Mouse (Mus musculus) kidney, embryonic 15.5 days (tissue): ENCODE measurements around the gene Trp73. TPM values are rescaled to one million over a fixed set of nuclear protein-coding genes. Genes with fewer than 3 reads are reported as not detected.

ENCODE experiments used
- ATAC-seq: fragments of 200-750 bp; cut with Nextera tagmentation; replicated peaks from 2 replicates; pipeline ENCODE4 v1.8.0; 2017; ENCODE audit warnings: moderate TSS enrichment; ENCODE audit not compliant: low FRiP score
- H3K27ac ChIP-seq: fragments of 300-500 bp; sonication (generic); 2 replicates; pipeline ENCODE4 v1.5.1; 2015; ENCODE audit warnings: mild to moderate bottlenecking, inconsistent platforms
- H3K27me3 ChIP-seq: fragments of 300-500 bp; sonication (generic); 2 replicates; pipeline ENCODE4 v1.6.1; 2015; ENCODE audit warnings: inconsistent platforms
- H3K36me3 ChIP-seq: fragments of 300-500 bp; sonication (generic); 2 replicates; pipeline ENCODE4 v1.6.1; 2015; ENCODE audit warnings: inconsistent platforms
- H3K4me1 ChIP-seq: fragments of 300-500 bp; sonication (generic); 2 replicates; pipeline ENCODE4 v1.6.1; 2015; ENCODE audit warnings: inconsistent platforms
- H3K4me2 ChIP-seq: fragments of 300-500 bp; sonication (generic); 2 replicates; pipeline ENCODE4 v1.6.1; 2015; ENCODE audit warnings: moderate library complexity, mild to moderate bottlenecking, inconsistent platforms
- H3K4me3 ChIP-seq: fragments of 300-500 bp; sonication (generic); replicated peaks from 2 replicates; pipeline ENCODE4 v1.5.1; 2015; ENCODE audit warnings: mild to moderate bottlenecking, inconsistent platforms
- H3K9ac ChIP-seq: fragments of 300-500 bp; sonication (generic); 2 replicates; pipeline ENCODE4 v1.6.1; 2015; ENCODE audit warnings: mild to moderate bottlenecking, inconsistent platforms
- H3K9me3 ChIP-seq: fragments of 300-500 bp; sonication (generic); replicated peaks from 2 replicates; pipeline ENCODE4 v1.6.1; 2016; ENCODE audit warnings: inconsistent platforms
- WGBS: fragments of 180-500 bp; shearing (Covaris S2); methylation state at CpG from one replicate; pipeline ENCODE4 v1.1.7; 2015; ENCODE audit warnings: mixed read lengths; 5-methylcytosine and 5-hydroxymethylcytosine counted together
- polyA plus RNA-seq: library from polyadenylated mRNA; unstranded; fragments of >200 nt; fragmentation: Nextera tagmentation; extraction: Ambion mirVana; gene quantifications from 2 replicates; pipeline ENCODE4 v1.2.1, GENCODE M21; 2015

Gene Trp73
- polyA plus RNA-seq, 1 experiment from 2014 or later = 0.23 TPM

GRCm38 (mm10) chr4:154091356-154091755, 48.7 kb downstream of the Trp73 start:
- no peak overlapping the region for H3K9ac ChIP-seq
- H3K4me1 ChIP-seq = no peaks in the 10 kb centered on the region
- H3K4me2 ChIP-seq = no peak overlapping the region
- no peaks in the 10 kb centered on the region for H3K36me3 ChIP-seq
- no peak for ATAC-seq
- peaks cover 31% of the 10 kb centered on the region for H3K27me3 ChIP-seq
- H3K9me3 ChIP-seq = no peaks in the 10 kb centered on the region
- no peak overlapping the region for H3K27ac ChIP-seq
- WGBS = 70% methylated on average over 8 of the region's 8 CpGs
- H3K4me3 ChIP-seq = no peak overlapping the region

GRCm38 (mm10) chr4:154089205-154089604, 50.8 kb downstream of the Trp73 start:
- no peak for ATAC-seq

GRCm38 (mm10) chr4:154086436-154086835, 53.6 kb downstream of the Trp73 start:
- WGBS = 87% methylated on average over 8 of the region's 8 CpGs
- Histone ChIP-seq H3K9me3 (no peaks in the 10 kb centered on the region), H3K9ac (no peak overlapping the region), H3K4me3 (no peak overlapping the region), H3K4me2 (no peak overlapping the region), H3K27ac (no peak overlapping the region), H3K27me3 (peaks cover 35% of the 10 kb centered on the region), H3K36me3 (no peaks in the 10 kb centered on the region), H3K4me1 (peaks cover 2% of the 10 kb centered on the region; the same call in 1 of the 2 replicates)
- ATAC-seq = no peak

More at GRCm38 (mm10) chr4:154089205-154089604, 50.8 kb downstream of the Trp73 start:
- 63% methylated on average over 5 of the region's 5 CpGs for WGBS
- Histone ChIP-seq H3K27ac (no peak overlapping the region), H3K9me3 (no peaks in the 10 kb centered on the region), H3K9ac (no peak overlapping the region), H3K36me3 (no peaks in the 10 kb centered on the region), H3K4me1 (no peaks in the 10 kb centered on the region), H3K27me3 (peaks cover 16% of the 10 kb centered on the region; the same call in 1 of the 2 replicates), H3K4me2 (no peak overlapping the region), H3K4me3 (no peak overlapping the region)

- H3K27me3 ChIP-seq = peaks cover 41% of the 10 kb centered on the region
- H3K9ac ChIP-seq = no peak overlapping the region
- H3K4me3 ChIP-seq = no peak overlapping the region
- no peak for ATAC-seq
- no peak overlapping the region for H3K27ac ChIP-seq
- peaks cover 8% of the 10 kb centered on the region for H3K4me1 ChIP-seq
- H3K36me3 ChIP-seq = no peaks in the 10 kb centered on the region
- no peak overlapping the region for H3K4me2 ChIP-seq
- H3K9me3 ChIP-seq = no peaks in the 10 kb centered on the region
- 82% methylated on average over 3 of the region's 3 CpGs for WGBS
Measured at GRCm38 (mm10) chr4:154085856-154086255, 54.2 kb downstream of the Trp73 start.

- ATAC-seq = no peak
- no peak overlapping the region for H3K4me2 ChIP-seq
- 10% methylated on average over 1 of the region's 1 CpGs for WGBS
Measured at GRCm38 (mm10) chr4:154081974-154082373, 58.0 kb downstream of the Trp73 start.

GRCm38 (mm10) chr4:154081021-154081420, 59.0 kb downstream of the Trp73 start:
- H3K27me3 ChIP-seq = peaks cover 66% of the 10 kb centered on the region
- peak; percentile 72; the same call in 1 of the 2 replicates for ATAC-seq
- no peaks in the 10 kb centered on the region for H3K36me3 ChIP-seq
- H3K27ac ChIP-seq = no peak overlapping the region
- peak overlapping the region; percentile 11; the same call in 1 of the 2 replicates for H3K4me3 ChIP-seq
- no peaks in the 10 kb centered on the region for H3K9me3 ChIP-seq
- 1% methylated on average over 13 of the region's 13 CpGs for WGBS
- peak overlapping the region; percentile 44 for H3K4me2 ChIP-seq
- H3K9ac ChIP-seq = no peak overlapping the region
- H3K4me1 ChIP-seq = peaks cover 8% of the 10 kb centered on the region

More at GRCm38 (mm10) chr4:154081974-154082373, 58.0 kb downstream of the Trp73 start:
- Histone ChIP-seq H3K4me1 (peaks cover 8% of the 10 kb centered on the region), H3K36me3 (no peaks in the 10 kb centered on the region), H3K4me3 (no peak overlapping the region), H3K27me3 (peaks cover 63% of the 10 kb centered on the region), H3K27ac (no peak overlapping the region), H3K9me3 (no peaks in the 10 kb centered on the region), H3K9ac (no peak overlapping the region)

GRCm38 (mm10) chr4:154080211-154080610, 59.8 kb downstream of the Trp73 start:
- ATAC-seq = no peak
- no peak overlapping the region for H3K9ac ChIP-seq
- H3K27ac ChIP-seq = no peak overlapping the region
- H3K4me3 ChIP-seq = no peak overlapping the region
- WGBS = 43% methylated on average over 4 of the region's 4 CpGs
- peaks cover 8% of the 10 kb centered on the region for H3K4me1 ChIP-seq
- H3K4me2 ChIP-seq = no peak overlapping the region
- peaks cover 66% of the 10 kb centered on the region for H3K27me3 ChIP-seq
- no peaks in the 10 kb centered on the region for H3K9me3 ChIP-seq
- no peaks in the 10 kb centered on the region for H3K36me3 ChIP-seq

- H3K4me1 ChIP-seq = no peaks in the 10 kb centered on the region
- no peak overlapping the region for H3K4me2 ChIP-seq
- no peak overlapping the region for H3K27ac ChIP-seq
- ATAC-seq = no peak
- H3K27me3 ChIP-seq = peaks cover 49% of the 10 kb centered on the region
- 23% methylated on average over 12 of the region's 16 CpGs for WGBS
- H3K4me3 ChIP-seq = no peak overlapping the region
- no peaks in the 10 kb centered on the region for H3K36me3 ChIP-seq
- no peak overlapping the region for H3K9ac ChIP-seq
- no peaks in the 10 kb centered on the region for H3K9me3 ChIP-seq
Measured at GRCm38 (mm10) chr4:154071941-154072340, 68.1 kb downstream of the Trp73 start.

GRCm38 (mm10) chr4:154071521-154071920, 68.5 kb downstream of the Trp73 start:
- Histone ChIP-seq H3K27me3 (peaks cover 47% of the 10 kb centered on the region), H3K4me1 (no peaks in the 10 kb centered on the region), H3K4me2 (no peak overlapping the region), H3K36me3 (no peaks in the 10 kb centered on the region), H3K4me3 (no peak overlapping the region), H3K9me3 (no peaks in the 10 kb centered on the region), H3K9ac (no peak overlapping the region), H3K27ac (no peak overlapping the region)
- ATAC-seq = no peak
- WGBS = 1% methylated on average over 15 of the region's 20 CpGs

- no peak for ATAC-seq
- no peaks in the 10 kb centered on the region for H3K36me3 ChIP-seq
- H3K9ac ChIP-seq = no peak overlapping the region
- peaks cover 47% of the 10 kb centered on the region for H3K27me3 ChIP-seq
- H3K9me3 ChIP-seq = no peaks in the 10 kb centered on the region
- no peaks in the 10 kb centered on the region for H3K4me1 ChIP-seq
- WGBS = under 1% methylated on average over 5 of the region's 5 CpGs
- H3K4me2 ChIP-seq = no peak overlapping the region
- no peak overlapping the region for H3K4me3 ChIP-seq
- H3K27ac ChIP-seq = no peak overlapping the region
Measured at GRCm38 (mm10) chr4:154070896-154071295, 69.1 kb downstream of the Trp73 start.

- no peaks in the 10 kb centered on the region for H3K36me3 ChIP-seq
- no peak overlapping the region for H3K9ac ChIP-seq
- 60% methylated on average over 14 of the region's 14 CpGs for WGBS
- no peaks in the 10 kb centered on the region for H3K9me3 ChIP-seq
- no peaks in the 10 kb centered on the region for H3K4me1 ChIP-seq
- no peak for ATAC-seq
- H3K27ac ChIP-seq = no peak overlapping the region
- H3K4me3 ChIP-seq = no peak overlapping the region
- peaks cover 16% of the 10 kb centered on the region for H3K27me3 ChIP-seq
- no peak overlapping the region for H3K4me2 ChIP-seq
Measured at GRCm38 (mm10) chr4:154064827-154065773, 74.9 kb downstream of the Trp73 start.

GRCm38 (mm10) chr4:154057696-154058095, 82.3 kb downstream of the Trp73 start:
- Histone ChIP-seq H3K27me3 (no peaks in the 10 kb centered on the region), H3K27ac (no peak overlapping the region), H3K4me3 (no peak overlapping the region), H3K4me2 (no peak overlapping the region), H3K9ac (no peak overlapping the region), H3K9me3 (no peaks in the 10 kb centered on the region), H3K36me3 (no peaks in the 10 kb centered on the region), H3K4me1 (no peaks in the 10 kb centered on the region)
- WGBS = 65% methylated on average over 4 of the region's 4 CpGs
- no peak for ATAC-seq
